Comparison of ENCODE assay signal across 8 mouse cellular contexts in the genomic region with DNA sequence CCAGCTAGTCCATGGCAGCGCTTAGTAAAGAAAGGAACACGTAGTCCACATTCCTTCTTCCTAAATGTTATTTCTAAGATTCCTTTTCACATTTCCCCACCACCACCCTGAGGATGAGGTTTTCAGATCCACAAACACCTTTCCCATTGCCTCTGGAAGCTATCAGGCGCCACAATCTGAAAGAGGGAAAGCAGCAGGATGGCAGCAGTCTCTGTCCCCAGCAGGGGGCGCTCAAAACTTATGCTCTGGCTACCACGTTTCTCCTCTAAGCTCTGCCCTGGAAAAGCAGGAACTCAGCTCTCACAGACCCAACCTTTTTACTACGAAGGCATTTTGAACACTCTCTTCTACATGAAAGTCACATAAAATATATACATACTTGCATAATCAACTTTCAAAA. TPM values are rescaled to one million over a fixed set of nuclear protein-coding genes. Genes with fewer than 3 reads are reported as not detected.
A peak's percentile ranks its signal among the peaks of the same experiment; 100 is the strongest.
DNase-seq lines count a peak whose midpoint lies in the region; ATAC-seq and TF ChIP-seq lines count a peak whose summit lies in the region.

No protein-coding gene starts in this region.

- peak; percentile 76 for TF ChIP-seq CTCF in bone marrow, adult 2 months (IDR thresholded peaks at IDR 0.05; ENCODE audit: control insufficient read depth, insufficient read depth, low read length)

- peak overlapping the region; percentile 75 for H3K4me2 ChIP-seq in heart, embryonic 16.5 days (ENCODE audit: low read depth, low read length)
- peak overlapping the region; percentile 42 for H3K4me2 ChIP-seq in liver, embryonic 15.5 days
- H3K4me2 ChIP-seq in neural tube, embryonic 11.5 days (ENCODE audit: low read depth): peak overlapping the region; percentile 17; the same call in 1 of the 2 replicates
- peak overlapping the region; percentile 53 for H3K4me2 ChIP-seq in stomach, embryonic 16.5 days (ENCODE audit: low read depth, low read length)

- 5% methylated on average over 6 of the region's 6 CpGs for WGBS in bone marrow, adult 2 months
- 12% methylated on average over 6 of the region's 6 CpGs for WGBS in heart, embryonic 16.5 days
- 7% methylated on average over 6 of the region's 6 CpGs for WGBS in liver, embryonic 15.5 days (ENCODE audit: insufficient replicate concordance)
- WGBS in neural tube, embryonic 11.5 days: 22% methylated on average over 6 of the region's 6 CpGs
- 13% methylated on average over 6 of the region's 6 CpGs for WGBS in stomach, embryonic 16.5 days

- peak; percentile 61 for DNase-seq in A20 (ENCODE audit: low read depth, low spot score)
- DNase-seq in fibroblast of lung, adult 2 months (ENCODE audit: low read depth): peak; percentile 36
- peak; percentile 84 to 94 for DNase-seq in kidney, postnatal 25 days
- peak; percentile 85 for DNase-seq in neural tube, embryonic 11.5 days (ENCODE audit: low spot score)

- H3K9ac ChIP-seq in heart, embryonic 16.5 days (ENCODE audit: low read length): peak overlapping the region; percentile 57
- no peak overlapping the region for H3K9ac ChIP-seq in liver, embryonic 15.5 days
- no peak overlapping the region for H3K9ac ChIP-seq in neural tube, embryonic 11.5 days (ENCODE audit: low read length)
- H3K9ac ChIP-seq in stomach, embryonic 16.5 days (ENCODE audit: low read length): peak overlapping the region; percentile 48; the same call in 1 of the 2 replicates

- H3K4me3 ChIP-seq in bone marrow, adult 2 months (replicated peaks; ENCODE audit: control insufficient read depth, low read depth, low read length): no peak overlapping the region
- peak overlapping the region; percentile 39 for H3K4me3 ChIP-seq in heart, embryonic 16.5 days (ENCODE audit: low read length)
- no peak overlapping the region for H3K4me3 ChIP-seq in liver, embryonic 15.5 days (replicated peaks)
- no peak overlapping the region for H3K4me3 ChIP-seq in neural tube, embryonic 11.5 days (ENCODE audit: low read depth, low read length)
- H3K4me3 ChIP-seq in stomach, embryonic 16.5 days (replicated peaks; ENCODE audit: low read length): peak overlapping the region; percentile 34

- H3K4me1 ChIP-seq in bone marrow, adult 2 months (ENCODE audit: control insufficient read depth, insufficient read depth, low read length): no peaks in the 10 kb centered on the region
- H3K4me1 ChIP-seq in heart, embryonic 16.5 days (ENCODE audit: control insufficient read depth, insufficient read depth, low read length): peaks cover 16% of the 10 kb centered on the region
- H3K4me1 ChIP-seq in liver, embryonic 15.5 days (replicated peaks): 0 out of 2 replicates have a peak, but pooled peaks cover 3% of the 10 kb centered on the region
- H3K4me1 ChIP-seq in neural tube, embryonic 11.5 days (ENCODE audit: control insufficient read depth, insufficient read depth, low read length): no peaks in the 10 kb centered on the region
- 0 out of 2 replicates have a peak, but pooled peaks cover 3% of the 10 kb centered on the region for H3K4me1 ChIP-seq in stomach, embryonic 16.5 days (ENCODE audit: control insufficient read depth, insufficient read depth, low read length)

- H3K9me3 ChIP-seq in heart, embryonic 16.5 days (replicated peaks; ENCODE audit: control insufficient read depth, low read length): no peaks in the 10 kb centered on the region
- no peaks in the 10 kb centered on the region for H3K9me3 ChIP-seq in liver, embryonic 15.5 days (replicated peaks)
- no peaks in the 10 kb centered on the region for H3K9me3 ChIP-seq in neural tube, embryonic 11.5 days (ENCODE audit: control insufficient read depth, low read length)
- no peaks in the 10 kb centered on the region for H3K9me3 ChIP-seq in stomach, embryonic 16.5 days (replicated peaks; ENCODE audit: control insufficient read depth, low read length)

- TF ChIP-seq POLR2A in bone marrow, adult 2 months (IDR thresholded peaks at IDR 0.05; ENCODE audit: borderline replicate concordance, control insufficient read depth, low read depth, low read length): no peak

- no peaks in the 10 kb centered on the region for H3K27me3 ChIP-seq in heart, embryonic 16.5 days (ENCODE audit: control insufficient read depth, insufficient read depth, low read length)
- no peaks in the 10 kb centered on the region for H3K27me3 ChIP-seq in liver, embryonic 15.5 days
- no peaks in the 10 kb centered on the region for H3K27me3 ChIP-seq in neural tube, embryonic 11.5 days (ENCODE audit: control insufficient read depth, insufficient read depth, low read length)
- H3K27me3 ChIP-seq in stomach, embryonic 16.5 days (ENCODE audit: control insufficient read depth, insufficient read depth, low read length): no peaks in the 10 kb centered on the region

- H3K27ac ChIP-seq in bone marrow, adult 2 months (ENCODE audit: control insufficient read depth, insufficient read depth, low read depth, low read length, poor library complexity): no peak overlapping the region
- H3K27ac ChIP-seq in heart, embryonic 16.5 days (ENCODE audit: low read length): no peak overlapping the region
- no peak overlapping the region for H3K27ac ChIP-seq in liver, embryonic 15.5 days (replicated peaks)
- H3K27ac ChIP-seq in neural tube, embryonic 11.5 days (ENCODE audit: low read depth, low read length): no peak overlapping the region
- peak overlapping the region; percentile 14; the same call in 1 of the 2 replicates for H3K27ac ChIP-seq in stomach, embryonic 16.5 days (ENCODE audit: low read length)

- no peaks in the 10 kb centered on the region for H3K36me3 ChIP-seq in heart, embryonic 16.5 days (ENCODE audit: control insufficient read depth, insufficient read depth)
- H3K36me3 ChIP-seq in liver, embryonic 15.5 days (replicated peaks): no peaks in the 10 kb centered on the region
- no peaks in the 10 kb centered on the region for H3K36me3 ChIP-seq in neural tube, embryonic 11.5 days (ENCODE audit: control insufficient read depth, insufficient read depth, low read length)
- H3K36me3 ChIP-seq in stomach, embryonic 16.5 days (ENCODE audit: control insufficient read depth, insufficient read depth, low read length): no peaks in the 10 kb centered on the region

- ATAC-seq in heart, embryonic 16.5 days (replicated peaks; ENCODE audit: extremely low read depth, insufficient read depth, low FRiP score): no peak
- no peak for ATAC-seq in liver, embryonic 15.5 days (ENCODE audit: insufficient read depth)
- ATAC-seq in neural tube, embryonic 11.5 days (ENCODE audit: insufficient read depth, low FRiP score, low TSS enrichment): peak; percentile 56
- peak; percentile 67; the same call in 1 of the 2 replicates for ATAC-seq in stomach, embryonic 16.5 days (ENCODE audit: insufficient read depth, low FRiP score)

RNA-seq across cellular contexts. Expression of gene Spata6, which starts 32.2 kb away (rescaled TPM):
- polyA plus RNA-seq in bone marrow, adult 2 months (2011; ENCODE audit: insufficient read depth, insufficient read length, low replicate concordance, missing spikeins): 5.8 and 7.5 TPM in 2 replicates
- polyA plus RNA-seq in heart, embryonic 16.5 days (2015; fragmentation: Nextera tagmentation; extraction: Ambion mirVana): 19.5 and 20.4 TPM in 2 replicates
- 2.8 and 3.7 TPM in 2 replicates for polyA plus RNA-seq in liver, embryonic 15.5 days (2015; fragmentation: Nextera tagmentation; extraction: Ambion mirVana)
- polyA plus RNA-seq in neural tube, embryonic 11.5 days (2014; fragmentation: Nextera tagmentation; extraction: Ambion mirVana): 27.0 and 27.1 TPM in 2 replicates
- 25.0 and 25.5 TPM in 2 replicates for polyA plus RNA-seq in stomach, embryonic 16.5 days (2015; fragmentation: Nextera tagmentation; extraction: Ambion mirVana)

Comparison
In these comparisons a context has a peak if more than half of its experiments do, and no peak if none do; other contexts are left out.
1. DNase-seq: peak in every context shown above with its lines; median percentile 89 in kidney, postnatal 25 days; 85 in neural tube, embryonic 11.5 days; 61 in A20; 36 in fibroblast of lung, adult 2 months.
2. H3K4me3 ChIP-seq: peak in heart, embryonic 16.5 days (single experiment) and stomach, embryonic 16.5 days (single experiment); none in bone marrow, adult 2 months (single experiment), liver, embryonic 15.5 days (single experiment) and neural tube, embryonic 11.5 days (single experiment).
3. ATAC-seq: peak in neural tube, embryonic 11.5 days (single experiment) and stomach, embryonic 16.5 days (single experiment); none in heart, embryonic 16.5 days (single experiment) and liver, embryonic 15.5 days (single experiment).
4. H3K4me2 ChIP-seq: peak in every context shown above with its lines; median percentile 75 in heart, embryonic 16.5 days; 53 in stomach, embryonic 16.5 days; 42 in liver, embryonic 15.5 days; 17 in neural tube, embryonic 11.5 days.
5. H3K9ac ChIP-seq: peak in heart, embryonic 16.5 days (single experiment) and stomach, embryonic 16.5 days (single experiment); none in liver, embryonic 15.5 days (single experiment) and neural tube, embryonic 11.5 days (single experiment).